Mouse (Mus musculus): ENCODE measurements at regions not wholly inside any gene's neighbourhood (a gene's known extent, or its start where the extent isn't known, plus 50 kb on each side); places are given as distances from the start of the nearest gene placed in this dataset.

DNA sequence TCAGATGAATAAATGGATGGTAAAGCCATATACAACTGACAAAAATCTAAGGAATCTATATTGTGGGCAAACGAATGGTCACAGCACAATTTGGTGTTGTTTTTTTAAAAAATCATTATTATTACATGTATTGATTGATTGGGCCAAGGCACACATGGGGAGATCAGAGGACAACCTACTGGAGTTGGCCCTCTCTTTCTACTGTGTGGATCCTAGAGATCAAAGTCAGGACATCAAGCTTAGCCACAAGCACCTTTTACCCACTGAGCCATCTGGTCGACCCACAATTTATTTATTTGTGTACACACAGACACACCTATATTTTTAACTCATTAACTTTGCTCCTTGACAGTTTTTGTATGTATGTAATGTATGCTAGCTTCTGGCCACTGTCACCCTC lies 89.7 kb upstream of the Tbx3 start:
- TF ChIP-seq CTCF (IDR thresholded peaks at IDR 0.05) (no peak), EP300 (IDR thresholded peaks at IDR 0.05) (no peak)

Data from lung, postnatal 0 days (tissue).